Mouse (Mus musculus) heart, embryonic 12.5 days (tissue): Measurements from ENCODE around the gene Tmem214. TPM values are rescaled to one million over a fixed set of nuclear protein-coding genes. Genes with fewer than 3 reads are reported as not detected.

ENCODE experiments used
- ATAC-seq: fragments of 200-750 bp; cut with Nextera tagmentation; 2 replicates; pipeline ENCODE4 v1.8.0; 2017; ENCODE audit warnings: moderate TSS enrichment, moderate library complexity; ENCODE audit not compliant: insufficient number of reproducible peaks, low FRiP score
- H3K27ac ChIP-seq: fragments of 300-500 bp; sonication (generic); 2 replicates; pipeline ENCODE4 v1.5.1; 2016; ENCODE audit warnings: mild to moderate bottlenecking, moderate library complexity; ENCODE audit not compliant: poor library complexity, severe bottlenecking
- H3K27me3 ChIP-seq: fragments of 300-500 bp; sonication (generic); replicated peaks from 2 replicates; pipeline ENCODE4 v1.6.1; 2016; ENCODE audit warnings: mild to moderate bottlenecking, moderate library complexity
- H3K36me3 ChIP-seq: fragments of 300-500 bp; sonication (generic); 2 replicates; pipeline ENCODE4 v1.6.1; 2016; ENCODE audit warnings: mild to moderate bottlenecking, moderate library complexity
- H3K4me1 ChIP-seq: fragments of 300-500 bp; sonication (generic); replicated peaks from 2 replicates; pipeline ENCODE4 v1.6.1; 2016; ENCODE audit warnings: mild to moderate bottlenecking
- H3K4me2 ChIP-seq: fragments of 300-500 bp; sonication (generic); 2 replicates; pipeline ENCODE4 v1.6.1; 2016; ENCODE audit warnings: mild to moderate bottlenecking, moderate library complexity
- H3K4me3 ChIP-seq: fragments of 300-500 bp; sonication (generic); 2 replicates; pipeline ENCODE4 v1.5.1; 2016; ENCODE audit warnings: mild to moderate bottlenecking
- H3K9ac ChIP-seq: fragments of 300-500 bp; sonication (generic); 2 replicates; pipeline ENCODE4 v1.6.1; 2016; ENCODE audit warnings: mild to moderate bottlenecking, moderate library complexity
- H3K9me3 ChIP-seq: fragments of 300-500 bp; sonication (generic); replicated peaks from 2 replicates; pipeline ENCODE4 v1.6.1; 2016; ENCODE audit warnings: mild to moderate bottlenecking, moderate library complexity
- WGBS: fragments of 180-500 bp; shearing (Covaris S2); methylation state at CpG from one replicate; pipeline ENCODE4 v1.1.7; 2016; 5-methylcytosine and 5-hydroxymethylcytosine counted together
- polyA plus RNA-seq: library from polyadenylated mRNA; unstranded; fragments of >200 nt; fragmentation: Nextera tagmentation; extraction: Ambion mirVana; gene quantifications from 2 replicates; pipeline ENCODE4 v1.2.1, GENCODE M21; 2016

The Tmem214 gene
- polyA plus RNA-seq, 1 experiment from 2014 or later = 81.9 TPM

DNA sequence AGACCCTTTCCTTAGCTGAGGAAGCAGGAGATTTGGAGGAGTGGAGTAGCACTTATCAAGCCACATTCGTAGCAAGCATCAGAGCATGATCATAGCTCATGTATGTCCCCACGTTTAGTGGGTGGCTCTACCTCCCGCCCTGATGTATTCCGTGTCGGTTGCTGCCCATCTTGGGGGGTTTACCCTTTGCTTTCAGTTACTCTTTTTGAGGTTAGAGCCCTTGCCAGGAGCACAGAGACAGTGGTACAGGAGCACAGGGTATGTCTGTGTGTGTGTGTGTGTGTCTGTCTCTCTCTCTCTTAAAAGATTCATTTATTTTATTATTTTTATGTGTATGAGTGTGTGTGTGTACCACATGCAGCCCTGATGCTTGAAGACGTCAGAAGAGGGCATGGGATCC is 55.3 kb downstream of the Tmem214 start:
- Histone ChIP-seq H3K4me1 (peaks cover 40% of the 10 kb centered on the region), H3K27ac (no peak overlapping the region), H3K27me3 (0 out of 2 replicates have a peak, but pooled peaks cover 8% of the 10 kb centered on the region), H3K9ac (no peak overlapping the region; the same call in 1 of the 2 replicates), H3K36me3 (peaks cover 29% of the 10 kb centered on the region), H3K9me3 (no peaks in the 10 kb centered on the region), H3K4me3 (no peak overlapping the region), H3K4me2 (peak overlapping the region; percentile 89; the same call in 1 of the 2 replicates)
- WGBS = 63% methylated on average over 6 of the region's 6 CpGs
- ATAC-seq = no peak

GRCm38 (mm10) chr5:30924614-30925013 is 56.8 kb downstream of the Tmem214 start:
- Histone ChIP-seq H3K27me3 (0 out of 2 replicates have a peak, but pooled peaks cover 12% of the 10 kb centered on the region), H3K9me3 (no peaks in the 10 kb centered on the region), H3K4me2 (no peak overlapping the region), H3K36me3 (peaks cover 14% of the 10 kb centered on the region), H3K9ac (no peak overlapping the region), H3K4me1 (peaks cover 35% of the 10 kb centered on the region), H3K27ac (no peak overlapping the region), H3K4me3 (no peak overlapping the region)
- ATAC-seq = no peak
- WGBS = 83% methylated on average over 8 of the region's 8 CpGs

GRCm38 (mm10) chr5:30925217-30925616 is 57.4 kb downstream of the Tmem214 start:
- no peak for ATAC-seq
- Histone ChIP-seq H3K27me3 (0 out of 2 replicates have a peak, but pooled peaks cover 12% of the 10 kb centered on the region), H3K9me3 (no peaks in the 10 kb centered on the region), H3K4me1 (peaks cover 29% of the 10 kb centered on the region), H3K36me3 (peaks cover 8% of the 10 kb centered on the region), H3K9ac (no peak overlapping the region), H3K4me3 (no peak overlapping the region), H3K27ac (no peak overlapping the region), H3K4me2 (no peak overlapping the region)
- 87% methylated on average over 5 of the region's 5 CpGs for whole genome bisulfite sequencing

GRCm38 (mm10) chr5:30926073-30926472 is 58.3 kb downstream of the Tmem214 start:
- no peak overlapping the region for H3K9ac ChIP-seq
- H3K36me3 ChIP-seq = no peaks in the 10 kb centered on the region; the same call in 1 of the 2 replicates
- no peak overlapping the region for H3K4me2 ChIP-seq
- H3K27me3 ChIP-seq = 0 out of 2 replicates have a peak, but pooled peaks cover 12% of the 10 kb centered on the region
- WGBS = 82% methylated on average over 2 of the region's 2 CpGs
- H3K4me1 ChIP-seq = peaks cover 29% of the 10 kb centered on the region
- H3K27ac ChIP-seq = no peak overlapping the region
- no peak for ATAC-seq
- H3K9me3 ChIP-seq = no peaks in the 10 kb centered on the region
- H3K4me3 ChIP-seq = no peak overlapping the region

DNA sequence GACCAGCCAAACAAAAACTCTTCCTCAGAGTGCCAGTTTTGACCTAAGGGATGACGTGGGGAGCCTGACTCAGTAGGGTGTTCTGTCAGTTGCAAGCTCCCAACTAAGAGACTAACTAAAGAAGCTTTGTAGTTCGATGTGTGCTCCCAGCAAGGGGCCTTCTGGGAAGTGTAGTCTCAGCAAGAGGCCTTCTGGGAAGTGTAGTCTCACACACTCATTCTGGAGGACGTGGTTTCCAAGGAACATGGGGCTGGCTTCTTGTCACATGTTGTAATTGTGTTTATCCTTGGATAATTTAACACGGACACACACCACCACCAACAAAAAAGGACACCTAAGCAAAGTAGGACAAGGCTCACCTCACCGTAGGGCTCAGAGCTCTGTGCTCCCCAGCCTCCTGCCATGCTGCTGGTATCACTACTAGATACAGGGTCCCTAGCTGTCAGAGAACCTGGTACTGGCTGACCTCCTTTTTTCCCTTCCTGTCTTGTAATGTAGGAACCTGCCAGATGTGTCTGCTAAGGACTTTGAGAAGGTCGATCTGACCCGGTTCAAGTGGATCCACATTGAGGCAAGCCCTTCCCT is 60.2 kb downstream of the Tmem214 start:
- H3K27me3 ChIP-seq = 0 out of 2 replicates have a peak, but pooled peaks cover 12% of the 10 kb centered on the region
- 38% methylated on average over 7 of the region's 7 CpGs for WGBS
- no peaks in the 10 kb centered on the region for H3K9me3 ChIP-seq
- peaks cover 18% of the 10 kb centered on the region for H3K4me1 ChIP-seq
- no peaks in the 10 kb centered on the region for H3K36me3 ChIP-seq
- H3K9ac ChIP-seq = no peak overlapping the region
- H3K4me2 ChIP-seq = peak overlapping the region; percentile 52
- H3K4me3 ChIP-seq = no peak overlapping the region
- no peak for ATAC-seq
- H3K27ac ChIP-seq = no peak overlapping the region

Other genes starting within 250 kb of the Tmem214 start
- gene Slc35f6, start 220.1 kb upstream of the Tmem214 start, polyA plus RNA-seq = 21.4 and 24.9 TPM in 2 replicates
- gene Cenpa, start 201.2 kb upstream of the Tmem214 start, polyA plus RNA-seq = 264 and 282 TPM in 2 replicates
- 3.6 and 4.4 TPM in 2 replicates for gene Dpysl5, start 156.4 kb upstream of the Tmem214 start, polyA plus RNA-seq
- gene Mapre3, start 53.4 kb upstream of the Tmem214 start, polyA plus RNA-seq = 18.3 and 19.6 TPM in 2 replicates
- gene Agbl5, start 20.7 kb downstream of the Tmem214 start, polyA plus RNA-seq = 12.5 and 14.4 TPM in 2 replicates
- gene Ost4, start 39.8 kb downstream of the Tmem214 start, polyA plus RNA-seq = 386 and 388 TPM in 2 replicates
- gene Emilin1, start 45.4 kb downstream of the Tmem214 start, polyA plus RNA-seq = 179 and 187 TPM in 2 replicates
- 6.5 and 8.1 TPM in 2 replicates for gene Khk, start 53.4 kb downstream of the Tmem214 start, polyA plus RNA-seq
- gene Cgref1, start 77.6 kb downstream of the Tmem214 start, polyA plus RNA-seq = 4.9 and 5.2 TPM in 2 replicates
- 86.0 and 89.0 TPM in 2 replicates for gene Preb, start 92.3 kb downstream of the Tmem214 start, polyA plus RNA-seq
- gene Tcf23, start 100.7 kb downstream of the Tmem214 start, polyA plus RNA-seq = 0.18 and 0.22 TPM in 2 replicates
- 102 and 107 TPM in 2 replicates for gene Atraid, start 180.3 kb downstream of the Tmem214 start, polyA plus RNA-seq
- gene Slc5a6, start 180.9 kb downstream of the Tmem214 start, polyA plus RNA-seq = 7.9 and 8.0 TPM in 2 replicates
- 38.4 and 39.2 TPM in 2 replicates for gene Cad, start 186.8 kb downstream of the Tmem214 start, polyA plus RNA-seq
- not detected in 2 replicates for gene Dnajc5g, start 238.3 kb downstream of the Tmem214 start, polyA plus RNA-seq
- 0.39 and 0.47 TPM in 2 replicates for gene Slc30a3, start 240.2 kb downstream of the Tmem214 start, polyA plus RNA-seq
- gene Trim54, start 248.7 kb downstream of the Tmem214 start, polyA plus RNA-seq = 12.8 and 12.9 TPM in 2 replicates